7 mouse cellular contexts compared by ENCODE assay signal in the genomic region with DNA sequence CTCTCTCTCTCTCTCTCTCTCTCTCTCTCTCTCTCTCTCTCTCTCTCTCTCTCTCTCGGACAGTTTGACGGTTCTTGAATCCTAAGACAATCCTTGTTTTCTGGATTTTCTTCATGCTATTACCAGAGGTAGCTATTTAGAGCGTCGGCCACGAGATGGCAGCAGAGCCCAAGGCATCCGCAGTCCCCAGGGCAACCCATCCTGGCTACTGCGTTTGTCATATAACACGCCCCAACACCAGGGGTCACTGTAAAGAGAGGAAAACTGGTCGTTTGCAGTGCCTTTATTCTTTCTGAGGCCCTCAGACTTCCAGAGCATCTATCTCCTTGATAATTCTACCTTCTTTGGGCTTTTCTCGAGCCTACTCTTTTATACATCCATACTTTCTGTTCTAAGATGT. TPM values are rescaled to one million over a fixed set of nuclear protein-coding genes. Genes with fewer than 3 reads are reported as not detected.
A peak's percentile ranks its signal among the peaks of the same experiment; 100 is the strongest.
DNase-seq lines count a peak whose midpoint lies in the region; ATAC-seq and TF ChIP-seq lines count a peak whose summit lies in the region.

No protein-coding gene starts in this region.

- no peaks in the 10 kb centered on the region for H3K9me3 ChIP-seq in limb, embryonic 10.5 days (replicated peaks)
- no peaks in the 10 kb centered on the region for H3K9me3 ChIP-seq in midbrain, embryonic 16.5 days (replicated peaks; ENCODE audit: control insufficient read depth, low read length, poor library complexity, severe bottlenecking)

- H3K9ac ChIP-seq in midbrain, embryonic 16.5 days (ENCODE audit: low read depth, low read length), result no peak overlapping the region

- peak; percentile 100 for ATAC-seq in granulocyte monocyte progenitor cell, adult 5-6 weeks (replicated peaks; ENCODE audit: poor library complexity, severe bottlenecking)
- ATAC-seq in midbrain, embryonic 16.5 days, result peak; percentile 95

- H3K4me2 ChIP-seq in midbrain, embryonic 16.5 days (ENCODE audit: low read length), result no peak overlapping the region

- H3K4me3 ChIP-seq in limb, embryonic 10.5 days, result no peak overlapping the region
- H3K4me3 ChIP-seq in midbrain, embryonic 16.5 days (ENCODE audit: low read depth, low read length), result no peak overlapping the region
- no peak overlapping the region for H3K4me3 ChIP-seq in spleen, adult 2 months (ENCODE audit: extremely low read depth, insufficient read depth, insufficient read length)

- no peaks in the 10 kb centered on the region for H3K36me3 ChIP-seq in limb, embryonic 10.5 days
- H3K36me3 ChIP-seq in midbrain, embryonic 16.5 days (ENCODE audit: control insufficient read depth, insufficient read depth, low read length), result no peaks in the 10 kb centered on the region
- H3K36me3 ChIP-seq in spleen, adult 2 months (ENCODE audit: control insufficient read depth, insufficient read depth, low read length), result no peaks in the 10 kb centered on the region

- 6% methylated on average over 8 of the region's 10 CpGs for WGBS in limb, embryonic 10.5 days
- under 1% methylated on average over 8 of the region's 10 CpGs for WGBS in midbrain, embryonic 16.5 days
- WGBS in spleen, adult 2 months, result 2% methylated on average over 8 of the region's 10 CpGs

- no peak for TF ChIP-seq POLR2A in spleen, adult 2 months (IDR thresholded peaks at IDR 0.05; ENCODE audit: low read depth, low read length)

- no peaks in the 10 kb centered on the region for H3K27me3 ChIP-seq in limb, embryonic 10.5 days (ENCODE audit: low read depth, poor library complexity, severe bottlenecking)
- no peaks in the 10 kb centered on the region for H3K27me3 ChIP-seq in midbrain, embryonic 16.5 days (ENCODE audit: control insufficient read depth, insufficient read depth, low read depth, low read length)
- no peaks in the 10 kb centered on the region for H3K27me3 ChIP-seq in spleen, adult 2 months (ENCODE audit: control insufficient read depth, insufficient read depth, low read length)

- DNase-seq in adrenal gland, adult 8-10 months, result peak; percentile 65
- peak; percentile 84 for DNase-seq in embryo, embryonic 11.5 days (ENCODE audit: low read depth, low spot score)
- peak; percentile 65 for DNase-seq in kidney, adult 18-20 months
- DNase-seq in limb, embryonic 10.5 days (ENCODE audit: low spot score), result peak; percentile 80
- peak; percentile 47 to 70 for DNase-seq in spleen, adult 2 months (ENCODE audit: low read depth in 1 of 2, low spot score in 2 of 2)

- TF ChIP-seq CTCF in spleen, adult 2 months (IDR thresholded peaks at IDR 0.05; ENCODE audit: extremely low read depth, insufficient read depth, insufficient read length, insufficient replicate concordance), result peak; percentile 99

- no peaks in the 10 kb centered on the region for H3K4me1 ChIP-seq in limb, embryonic 10.5 days
- no peaks in the 10 kb centered on the region for H3K4me1 ChIP-seq in midbrain, embryonic 16.5 days (ENCODE audit: control insufficient read depth, insufficient read depth, low read length)
- no peaks in the 10 kb centered on the region for H3K4me1 ChIP-seq in spleen, adult 2 months (ENCODE audit: control insufficient read depth, insufficient read depth, insufficient read length)

- H3K27ac ChIP-seq in limb, embryonic 10.5 days, result no peak overlapping the region
- no peak overlapping the region for H3K27ac ChIP-seq in midbrain, embryonic 16.5 days (ENCODE audit: low read length)
- no peak overlapping the region for H3K27ac ChIP-seq in spleen, adult 2 months (ENCODE audit: insufficient read depth, low read length)

RNA-seq across cellular contexts. Expression of a gene that starts 17.1 kb away (rescaled TPM):
- total RNA-seq in adrenal gland, adult 8-10 months (2022), result 1 to 10 TPM in 1 of 4 experiments, under 1 TPM in 3; 0.22 to 1.2 (median 0.25) TPM
- total RNA-seq in granulocyte monocyte progenitor cell, adult 5-6 weeks (2014; fragmentation: Nextera tagmentation), result not detected in 2 replicates
- not detected in 2 replicates for total RNA-seq in granulocyte monocyte progenitor cell, adult 5-6 weeks (2017)
- polyA plus RNA-seq in limb, embryonic 10.5 days (2016; fragmentation: Nextera tagmentation; extraction: Ambion mirVana), result 0.31 and 0.56 TPM in 2 replicates
- 0.03 and 0.10 TPM in 2 replicates for polyA plus RNA-seq in midbrain, embryonic 16.5 days (2015; fragmentation: Nextera tagmentation; extraction: Ambion mirVana)
- polyA plus RNA-seq in spleen, adult 2 months (2012; rRNA removed), result 58.3 and 71.8 TPM in 2 replicates

RNA-seq across cellular contexts. Expression of a gene that starts 33.0 kb away (rescaled TPM):
- not detected for total RNA-seq in adrenal gland, adult 8-10 months (2022)
- not detected in 2 replicates for total RNA-seq in granulocyte monocyte progenitor cell, adult 5-6 weeks (2014; fragmentation: Nextera tagmentation)
- total RNA-seq in granulocyte monocyte progenitor cell, adult 5-6 weeks (2017), result not detected in 2 replicates
- polyA plus RNA-seq in limb, embryonic 10.5 days (2016; fragmentation: Nextera tagmentation; extraction: Ambion mirVana), result not detected in 2 replicates
- 0.22 and 0.40 TPM in 2 replicates for polyA plus RNA-seq in midbrain, embryonic 16.5 days (2015; fragmentation: Nextera tagmentation; extraction: Ambion mirVana)
- 0.09 and 0.12 TPM in 2 replicates for polyA plus RNA-seq in spleen, adult 2 months (2012; rRNA removed)

Comparison
In these comparisons a context has a peak if more than half of its experiments do, and no peak if none do; other contexts are left out.
1. RNA of a gene that starts 17.1 kb away (polyA plus RNA-seq): 58.3 to 71.8 TPM in spleen, adult 2 months; 0.31 to 0.56 TPM in limb, embryonic 10.5 days and 0.03 to 0.10 TPM in midbrain, embryonic 16.5 days; every median in the first group is over 10 times any median in the second.
2. Peak in every context shown above with its lines, with median percentiles within 50 percentile points of each other: DNase-seq.